Mouse (Mus musculus) ovary, postnatal 36 days (tissue): ENCODE results near the gene Chrna1.

Experiments used
- DNase-seq: peaks from one replicate; pipeline ENCODE4 v3.0.0; 2022; ENCODE audit warnings: low spot score, mixed read lengths

The Chrna1 gene

GRCm38 (mm10) chr2:73518966-73519365 is 61.2 kb downstream of the Chrna1 start:
- DNase-seq = no peak

- no peak for DNase-seq
These were observed 61.8 kb downstream of the Chrna1 start for GRCm38 (mm10) chr2:73518311-73518710.

GRCm38 (mm10) chr2:73514178-73514577 is 66.0 kb downstream of the Chrna1 start:
- no peak for DNase-seq
